28 mouse cellular contexts compared by ENCODE assay signal in genomic region chr11:95945838-95946472, GRCm38 (mm10). TPM values are rescaled to one million over a fixed set of nuclear protein-coding genes. Genes with fewer than 3 reads are reported as not detected.
"Had no signal": no experiment of that assay in that cellular context is flagged by ENCODE, and none has a peak within 500 bp of the region (broad histone marks: within the 10 kb centered on the region; RNA-seq: fewer than 3 reads in every experiment).

No protein-coding gene starts in this region.

- DNase-seq: gastrocnemius, postnatal 14 days; gastrocnemius, postnatal 36 days; heart, adult 18-20 months; heart, postnatal 14 days; heart, postnatal 36 days; kidney, adult 11 months; kidney, adult 2 months; kidney, adult 9 months; kidney, postnatal 14 days; kidney, postnatal 4 days; liver; liver, embryonic 13.5 days had no signal

- H3K27me3 ChIP-seq: heart, embryonic 12.5 days; hindbrain, embryonic 13.5 days; hindbrain, embryonic 15.5 days; kidney, embryonic 15.5 days; liver, embryonic 15.5 days had no signal

- H3K4me1 ChIP-seq: heart, embryonic 10.5 days; hindbrain, embryonic 13.5 days; hindbrain, embryonic 15.5 days; kidney, embryonic 15.5 days; limb, embryonic 10.5 days; limb, embryonic 12.5 days; liver, embryonic 13.5 days; liver, embryonic 15.5 days had no signal

- H3K9ac ChIP-seq: heart, embryonic 12.5 days; hindbrain, embryonic 13.5 days; hindbrain, embryonic 15.5 days; kidney, embryonic 15.5 days; limb, embryonic 12.5 days; liver, embryonic 13.5 days; liver, embryonic 15.5 days had no signal

- H3K36me3 ChIP-seq: heart, embryonic 10.5 days; heart, embryonic 12.5 days; hindbrain, embryonic 13.5 days; hindbrain, embryonic 15.5 days; kidney, embryonic 15.5 days; limb, embryonic 10.5 days; limb, embryonic 12.5 days; liver, embryonic 13.5 days; liver, embryonic 15.5 days had no signal

- ATAC-seq: hindbrain, postnatal 0 days; intestine, embryonic 16.5 days had no signal

- H3K9me3 ChIP-seq: heart, embryonic 10.5 days; heart, embryonic 12.5 days; hindbrain, embryonic 13.5 days; hindbrain, embryonic 15.5 days; kidney, embryonic 15.5 days; limb, embryonic 10.5 days; limb, embryonic 12.5 days; liver, embryonic 13.5 days; liver, embryonic 15.5 days had no signal

- H3K27ac ChIP-seq: heart, embryonic 10.5 days; hindbrain, embryonic 13.5 days; hindbrain, embryonic 15.5 days; hindbrain, postnatal 0 days; kidney, embryonic 15.5 days; kidney, postnatal 0 days; layer of hippocampus, adult 2 months; left cerebral cortex, adult 2 months; limb, embryonic 10.5 days; limb, embryonic 12.5 days; liver, embryonic 13.5 days; liver, embryonic 15.5 days had no signal

- H3K4me3 ChIP-seq: heart, embryonic 10.5 days; heart, embryonic 12.5 days; hindbrain, embryonic 13.5 days; hindbrain, embryonic 15.5 days; kidney, embryonic 15.5 days; layer of hippocampus, adult 2 months; left cerebral cortex, adult 2 months; limb, embryonic 10.5 days; limb, embryonic 12.5 days; liver, embryonic 13.5 days; liver, embryonic 15.5 days had no signal

- H3K4me2 ChIP-seq: heart, embryonic 12.5 days; hindbrain, embryonic 13.5 days; hindbrain, embryonic 15.5 days; kidney, embryonic 15.5 days; limb, embryonic 12.5 days; liver, embryonic 11.5 days; liver, embryonic 13.5 days; liver, embryonic 15.5 days had no signal

RNA-seq across cellular contexts. Expression of gene B4galnt2, which starts 31.3 kb away (rescaled TPM):
- polyA plus RNA-seq: hindbrain, embryonic 11.5 days; hindbrain, embryonic 13.5 days; hindbrain, embryonic 15.5 days; hindbrain, postnatal 0 days; limb, embryonic 12.5 days; limb, embryonic 14.5 days had no signal
